Mouse (Mus musculus): Measurements from ENCODE around the gene Emilin3. TPM values are rescaled to one million over a fixed set of nuclear protein-coding genes. Genes with fewer than 3 reads are reported as not detected.

Gene Emilin3
- polyA plus RNA-seq, 1 experiment from 2014 or later, result 54.6 TPM

GRCm38 (mm10) chr2:160871310-160871709, 40.8 kb downstream of the Emilin3 start:
- H3K9ac ChIP-seq, result no peak overlapping the region
- no peak for ATAC-seq (ENCODE audit: insufficient number of reproducible peaks, low FRiP score, low TSS enrichment, low read depth)
- H3K4me3 ChIP-seq, result 0 out of 2 replicates have a peak overlapping the region, but pooled peaks have one; percentile 4
- H3K4me2 ChIP-seq, result no peak overlapping the region
- WGBS, result 82% methylated on average over 3 of the region's 3 CpGs
- H3K27me3 ChIP-seq, result no peaks in the 10 kb centered on the region
- no peaks in the 10 kb centered on the region for H3K9me3 ChIP-seq
- no peak overlapping the region for H3K27ac ChIP-seq
- H3K36me3 ChIP-seq, result no peaks in the 10 kb centered on the region
- peaks cover 13% of the 10 kb centered on the region; the same call in 1 of the 2 replicates for H3K4me1 ChIP-seq

GRCm38 (mm10) chr2:160869446-160869845, 42.7 kb downstream of the Emilin3 start:
- no peak overlapping the region for H3K4me3 ChIP-seq
- no peak overlapping the region for H3K4me2 ChIP-seq
- no peak overlapping the region for H3K27ac ChIP-seq
- H3K36me3 ChIP-seq, result no peaks in the 10 kb centered on the region
- ATAC-seq (ENCODE audit: insufficient number of reproducible peaks, low FRiP score, low TSS enrichment, low read depth), result no peak
- no peaks in the 10 kb centered on the region for H3K9me3 ChIP-seq
- no peak overlapping the region for H3K9ac ChIP-seq
- H3K4me1 ChIP-seq, result peaks cover 13% of the 10 kb centered on the region; the same call in 1 of the 2 replicates
- WGBS, result 65% methylated on average over 3 of the region's 3 CpGs
- H3K27me3 ChIP-seq, result no peaks in the 10 kb centered on the region

DNA sequence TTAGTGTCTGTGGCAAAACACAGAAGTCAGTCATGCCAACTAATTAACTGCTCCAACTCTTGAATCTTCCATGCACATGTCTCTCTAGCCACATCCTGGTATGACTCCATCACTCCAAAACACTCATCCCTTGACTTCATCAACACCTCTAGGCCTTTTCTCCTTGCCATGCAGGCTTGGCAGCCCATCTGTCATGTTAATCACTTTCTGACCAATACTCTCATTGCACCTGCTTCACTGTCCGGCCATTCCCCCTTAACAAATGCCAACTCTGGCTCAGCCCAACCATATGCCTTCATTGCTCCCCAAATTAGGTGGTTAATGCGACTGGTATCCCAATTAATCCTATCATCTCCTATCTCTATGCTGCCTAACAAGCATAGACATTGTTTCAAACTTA, 46.9 kb downstream of the Emilin3 start:
- Histone ChIP-seq H3K27me3 (no peaks in the 10 kb centered on the region), H3K4me3 (no peak overlapping the region), H3K4me1 (no peaks in the 10 kb centered on the region), H3K9me3 (no peaks in the 10 kb centered on the region), H3K9ac (no peak overlapping the region), H3K4me2 (no peak overlapping the region), H3K27ac (no peak overlapping the region), H3K36me3 (no peaks in the 10 kb centered on the region)
- 74% methylated on average over 2 of the region's 2 CpGs for WGBS
- ATAC-seq (ENCODE audit: insufficient number of reproducible peaks, low FRiP score, low TSS enrichment, low read depth), result no peak

- H3K9me3 ChIP-seq, result no peaks in the 10 kb centered on the region
- H3K4me3 ChIP-seq, result no peak overlapping the region
- no peaks in the 10 kb centered on the region for H3K36me3 ChIP-seq
- no peak overlapping the region for H3K27ac ChIP-seq
- H3K4me1 ChIP-seq, result no peaks in the 10 kb centered on the region
- no peaks in the 10 kb centered on the region for H3K27me3 ChIP-seq
- no peak overlapping the region for H3K9ac ChIP-seq
- H3K4me2 ChIP-seq, result no peak overlapping the region
- 78% methylated on average over 1 of the region's 1 CpGs for WGBS
- ATAC-seq (ENCODE audit: insufficient number of reproducible peaks, low FRiP score, low TSS enrichment, low read depth), result no peak
Measured at GRCm38 (mm10) chr2:160864112-160864511, 48.0 kb downstream of the Emilin3 start.

GRCm38 (mm10) chr2:160860363-160860762, 51.8 kb downstream of the Emilin3 start:
- 88% methylated on average over 1 of the region's 1 CpGs for WGBS
- Histone ChIP-seq H3K9me3 (no peaks in the 10 kb centered on the region), H3K9ac (no peak overlapping the region), H3K27ac (no peak overlapping the region), H3K4me2 (no peak overlapping the region), H3K27me3 (no peaks in the 10 kb centered on the region), H3K4me1 (no peaks in the 10 kb centered on the region), H3K36me3 (no peaks in the 10 kb centered on the region), H3K4me3 (no peak overlapping the region)
- no peak for ATAC-seq (ENCODE audit: insufficient number of reproducible peaks, low FRiP score, low TSS enrichment, low read depth)

Other genes starting within 250 kb of the Emilin3 start
- 41.8 and 51.8 TPM in 2 replicates for gene Plcg1, start 181.0 kb downstream of the Emilin3 start, polyA plus RNA-seq (2015; fragmentation: Nextera tagmentation; extraction: Ambion mirVana)
- gene Zhx3, start 39.3 kb downstream of the Emilin3 start, polyA plus RNA-seq (2015; fragmentation: Nextera tagmentation; extraction: Ambion mirVana), result 12.2 and 13.3 TPM in 2 replicates
- 4.7 and 5.1 TPM in 2 replicates for gene Lpin3, start 31.7 kb downstream of the Emilin3 start, polyA plus RNA-seq (2015; fragmentation: Nextera tagmentation; extraction: Ambion mirVana)
- 27.2 and 28.2 TPM in 2 replicates for gene Chd6, start 196.7 kb upstream of the Emilin3 start, polyA plus RNA-seq (2015; fragmentation: Nextera tagmentation; extraction: Ambion mirVana)

Data from limb, embryonic 15.5 days (tissue).